Mouse (Mus musculus) cerebellum, postnatal 10 days (tissue): ENCODE data around the gene Tomm6.

Experiments
- DNase-seq, 2 experiments: peaks; one replicate each; pipeline ENCODE4 v3.0.0; 2021; ENCODE audit warnings: mixed read lengths in 2 of 2

The Tomm6 gene

DNA sequence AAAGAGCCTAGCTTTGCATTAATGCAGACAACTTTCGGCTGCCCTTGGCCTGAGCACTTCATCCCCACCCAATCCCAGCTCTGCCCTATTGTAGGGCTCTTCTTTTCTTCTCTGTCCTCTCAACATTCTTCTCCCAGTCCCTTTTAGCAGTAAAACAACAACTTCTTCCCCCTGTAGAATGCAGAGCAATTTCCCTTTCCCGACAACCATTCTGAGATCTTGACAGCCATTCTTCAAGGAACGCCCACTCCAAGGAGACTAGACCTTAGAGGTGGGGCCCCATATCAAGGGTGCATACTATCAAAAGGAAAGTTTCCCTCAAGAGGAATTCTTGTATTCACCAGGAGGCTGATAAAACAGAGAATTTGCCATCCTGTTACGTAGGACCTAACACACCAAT lies 39.2 kb downstream of the Tomm6 start:
- DNase-seq: no peak

DNA sequence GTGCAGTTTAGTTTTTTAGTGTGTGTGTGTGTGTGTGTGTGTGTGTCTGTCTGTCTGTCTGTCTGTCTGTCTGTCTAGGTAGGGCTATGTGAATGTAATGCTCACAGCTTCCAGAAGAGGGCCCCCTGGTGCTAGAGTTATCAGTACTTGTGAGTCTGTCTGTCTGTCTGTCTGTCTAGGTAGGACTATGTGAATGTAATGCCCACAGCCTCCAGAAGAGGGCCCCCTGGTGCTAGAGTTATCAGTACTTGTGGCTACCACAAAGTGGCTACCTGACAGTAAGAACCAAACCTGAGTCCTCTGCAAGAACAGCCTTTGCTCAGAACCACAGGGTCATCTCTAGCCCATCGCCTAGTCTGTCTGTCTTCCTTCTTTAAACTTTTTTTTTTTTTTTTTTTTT lies 41.5 kb downstream of the Tomm6 start:
- DNase-seq: peak; percentile 72 to 74

DNA sequence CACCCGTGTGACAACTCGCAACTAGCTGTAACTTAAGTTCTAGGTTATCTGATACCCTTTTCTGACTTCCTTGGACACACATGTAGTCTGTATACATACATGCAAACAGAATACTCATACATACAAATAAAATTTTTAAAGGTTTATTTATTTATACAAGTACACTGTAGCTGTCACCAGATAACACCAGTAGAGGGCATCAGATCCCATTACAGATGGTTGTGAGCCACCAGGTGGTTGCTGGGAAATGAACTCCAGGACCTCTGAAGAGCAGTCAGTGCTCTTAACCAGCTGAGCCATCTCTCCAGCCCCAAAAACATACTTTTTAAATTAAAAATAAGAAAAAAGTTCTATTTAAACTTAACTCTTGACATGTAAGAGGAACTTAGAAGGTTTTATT lies 45.2 kb downstream of the Tomm6 start:
- DNase-seq: no peak
